Mouse (Mus musculus): Measurements from ENCODE around the gene Rpl36-ps4.
"Not testable (repeated sequence)": the region's sequence is repeated elsewhere in the genome, so short reads cannot be mapped to it uniquely, and the experiment has no call there.

Rpl36-ps4 gene

GRCm38 (mm10) chr17:87948965-87949584 lies 28.3 kb downstream of the Rpl36-ps4 start:
- peak; percentile 87 for DNase-seq

GRCm38 (mm10) chr17:87954618-87955124 lies 33.9 kb downstream of the Rpl36-ps4 start:
- DNase-seq = not testable (repeated sequence)

- DNase-seq = peak; percentile 43
Observed at GRCm38 (mm10) chr17:87957096-87957840, 36.5 kb downstream of the Rpl36-ps4 start.

- DNase-seq = no peak
Observed at GRCm38 (mm10) chr17:87958283-87958682, 37.5 kb downstream of the Rpl36-ps4 start.

- not testable (repeated sequence) for DNase-seq
Observed at GRCm38 (mm10) chr17:87959406-87959805, 38.6 kb downstream of the Rpl36-ps4 start.

GRCm38 (mm10) chr17:87959931-87960330 lies 39.2 kb downstream of the Rpl36-ps4 start:
- not testable (repeated sequence) for DNase-seq

GRCm38 (mm10) chr17:87963081-87964075 lies 42.6 kb downstream of the Rpl36-ps4 start:
- DNase-seq = no peak

GRCm38 (mm10) chr17:87968483-87968926 lies 47.7 kb downstream of the Rpl36-ps4 start:
- not testable (repeated sequence) for DNase-seq
